Mouse (Mus musculus) liver, embryonic 13.5 days (tissue): ENCODE measurements around the gene Wdr93. TPM values are rescaled to one million over a fixed set of nuclear protein-coding genes. Genes with fewer than 3 reads are reported as not detected.

Source experiments
- ATAC-seq: fragments of 200-750 bp; cut with Nextera tagmentation; 2 replicates; pipeline ENCODE4 v1.8.0; 2017; ENCODE audit warnings: low read depth, mild to moderate bottlenecking, moderate number of reproducible peaks, moderate library complexity
- DNase-seq: peaks from one replicate; pipeline ENCODE4 v3.0.0; 2022
- H3K27ac ChIP-seq: fragments of 300-500 bp; sonication (generic); 2 replicates; pipeline ENCODE4 v1.5.1; 2015; ENCODE audit warnings: moderate library complexity, mild to moderate bottlenecking, inconsistent platforms
- H3K27me3 ChIP-seq: fragments of 300-500 bp; sonication (generic); 2 replicates; pipeline ENCODE4 v1.6.1; 2015; ENCODE audit warnings: mild to moderate bottlenecking, inconsistent platforms
- H3K36me3 ChIP-seq: fragments of 300-500 bp; sonication (generic); 2 replicates; pipeline ENCODE4 v1.6.1; 2015; ENCODE audit warnings: mild to moderate bottlenecking, inconsistent platforms
- H3K4me1 ChIP-seq: fragments of 300-500 bp; sonication (generic); replicated peaks from 2 replicates; pipeline ENCODE4 v1.6.1; 2015; ENCODE audit warnings: inconsistent platforms
- H3K4me2 ChIP-seq: fragments of 300-500 bp; sonication (generic); 2 replicates; pipeline ENCODE4 v1.6.1; 2015; ENCODE audit warnings: inconsistent platforms, mild to moderate bottlenecking, moderate library complexity
- H3K4me3 ChIP-seq: fragments of 300-500 bp; sonication (generic); replicated peaks from 2 replicates; pipeline ENCODE4 v1.5.1; 2015; ENCODE audit warnings: mild to moderate bottlenecking, inconsistent platforms
- H3K9ac ChIP-seq: fragments of 300-500 bp; sonication (generic); 2 replicates; pipeline ENCODE4 v1.6.1; 2015; ENCODE audit warnings: mild to moderate bottlenecking, inconsistent platforms
- H3K9me3 ChIP-seq: fragments of 300-500 bp; sonication (generic); replicated peaks from 2 replicates; pipeline ENCODE4 v1.6.1; 2016; ENCODE audit warnings: inconsistent platforms
- WGBS: fragments of 180-500 bp; shearing (Covaris S2); methylation state at CpG from one replicate; pipeline ENCODE4 v1.1.7; 2015; ENCODE audit not compliant: insufficient replicate concordance; 5-methylcytosine and 5-hydroxymethylcytosine counted together
- polyA plus RNA-seq: library from polyadenylated mRNA; unstranded; fragments of >200 nt; fragmentation: Nextera tagmentation; extraction: Ambion mirVana; gene quantifications from 2 replicates; pipeline ENCODE4 v1.2.1, GENCODE M21; 2015

The Wdr93 gene
- polyA plus RNA-seq, 1 experiment from 2014 or later: 0.08 TPM

GRCm38 (mm10) chr7:79749511-79749910, 6.5 kb downstream of the Wdr93 start:
- Histone ChIP-seq H3K36me3 (no peaks in the 10 kb centered on the region), H3K9me3 (no peaks in the 10 kb centered on the region), H3K27me3 (0 out of 2 replicates have a peak, but pooled peaks cover 3% of the 10 kb centered on the region), H3K9ac (no peak overlapping the region), H3K4me2 (no peak overlapping the region), H3K4me3 (no peak overlapping the region), H3K4me1 (no peaks in the 10 kb centered on the region), H3K27ac (no peak overlapping the region)
- no peak for ATAC-seq
- WGBS: 73% methylated on average over 6 of the region's 6 CpGs
- DNase-seq: no peak

DNA sequence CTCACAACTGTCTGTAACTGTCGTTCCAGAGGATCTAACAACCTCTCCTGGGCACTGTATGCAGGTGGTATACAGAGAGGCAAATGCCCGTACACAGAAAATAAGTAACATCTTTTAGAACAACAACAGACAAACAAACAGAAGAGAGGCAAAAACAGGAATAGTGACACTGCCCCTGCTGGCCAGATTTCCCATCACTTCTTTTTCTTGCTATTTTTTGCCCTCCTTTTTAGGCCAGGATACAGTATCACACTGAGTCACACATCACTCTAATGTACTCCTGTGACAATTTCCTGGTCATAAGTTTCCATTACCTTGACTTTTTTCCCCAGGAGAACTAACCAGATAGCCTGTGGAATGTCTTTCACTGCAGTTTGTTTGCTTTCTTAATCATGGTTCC, 13.4 kb downstream of the Wdr93 start:
- Histone ChIP-seq H3K4me1 (no peaks in the 10 kb centered on the region), H3K4me2 (no peak overlapping the region), H3K27me3 (no peaks in the 10 kb centered on the region), H3K9ac (no peak overlapping the region), H3K27ac (no peak overlapping the region), H3K4me3 (no peak overlapping the region), H3K36me3 (no peaks in the 10 kb centered on the region), H3K9me3 (no peaks in the 10 kb centered on the region)
- WGBS: 28% methylated on average over 2 of the region's 2 CpGs
- no peak for DNase-seq
- ATAC-seq: no peak

- 38% methylated on average over 6 of the region's 6 CpGs for WGBS
- Histone ChIP-seq H3K9ac (no peak overlapping the region), H3K4me1 (no peaks in the 10 kb centered on the region), H3K4me3 (no peak overlapping the region), H3K27ac (no peak overlapping the region), H3K4me2 (no peak overlapping the region), H3K9me3 (no peaks in the 10 kb centered on the region), H3K27me3 (no peaks in the 10 kb centered on the region), H3K36me3 (no peaks in the 10 kb centered on the region)
- DNase-seq (no peak), ATAC-seq (no peak)
These were observed 15.2 kb downstream of the Wdr93 start for GRCm38 (mm10) chr7:79758176-79758575.

DNA sequence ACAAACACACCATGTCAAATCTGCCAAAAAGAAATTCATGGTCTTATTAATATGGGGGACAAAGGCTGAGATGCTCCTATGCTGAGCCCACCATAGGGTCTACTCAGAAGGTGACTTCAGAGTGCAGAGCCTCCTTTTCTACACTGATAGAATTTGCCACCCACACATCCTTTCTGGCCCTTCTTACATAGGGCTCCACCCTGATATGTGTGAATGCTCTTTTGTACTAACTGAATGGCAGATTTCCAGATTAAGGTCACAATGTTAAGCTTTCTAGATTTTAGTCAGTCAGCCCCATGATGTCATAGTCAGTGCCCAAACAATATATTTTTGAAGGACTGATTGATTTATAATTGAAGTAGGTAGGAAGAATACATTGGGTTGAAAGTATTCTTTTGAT, 16.8 kb downstream of the Wdr93 start:
- Histone ChIP-seq H3K4me2 (no peak overlapping the region), H3K4me3 (no peak overlapping the region), H3K27me3 (no peaks in the 10 kb centered on the region), H3K36me3 (no peaks in the 10 kb centered on the region), H3K9ac (no peak overlapping the region), H3K4me1 (no peaks in the 10 kb centered on the region), H3K27ac (no peak overlapping the region), H3K9me3 (no peaks in the 10 kb centered on the region)
- DNase-seq (no peak), ATAC-seq (no peak)

DNA sequence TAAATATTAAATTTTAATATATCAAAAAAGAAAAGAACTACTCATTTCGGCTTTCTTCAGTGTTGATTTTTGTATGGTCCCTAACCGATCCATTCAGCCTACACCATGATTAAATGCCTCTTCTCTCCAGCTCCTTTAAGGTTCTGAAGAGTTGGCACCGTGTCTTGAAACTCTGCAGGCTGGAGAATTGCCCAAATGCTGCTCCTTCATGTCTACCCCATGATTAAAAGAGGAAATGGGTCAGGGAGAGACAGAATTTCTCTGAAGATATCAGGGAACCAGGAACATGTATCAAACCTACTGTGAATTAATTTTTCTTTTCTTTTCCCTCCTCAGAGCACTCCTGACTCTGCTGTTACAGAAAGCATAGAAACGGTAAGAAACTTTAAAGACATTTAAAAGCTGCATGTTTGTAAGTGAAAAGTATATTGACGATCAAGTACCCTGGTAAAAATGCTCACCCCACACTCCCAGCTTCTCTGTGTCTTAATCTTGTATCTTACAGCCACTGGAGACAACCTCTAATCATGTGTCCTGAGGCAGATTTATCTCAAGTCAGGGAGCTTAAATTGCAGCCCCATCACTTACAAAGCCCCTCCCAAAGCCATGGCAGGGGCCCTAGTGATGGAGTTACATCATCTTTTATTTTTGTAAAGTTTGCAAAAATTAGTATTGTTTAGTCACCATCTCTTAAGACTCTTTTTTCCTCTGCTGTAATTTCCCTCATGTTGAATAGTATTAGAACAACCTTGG, 18.3 kb downstream of the Wdr93 start:
- Histone ChIP-seq H3K36me3 (no peaks in the 10 kb centered on the region), H3K4me3 (no peak overlapping the region), H3K27ac (no peak overlapping the region), H3K4me1 (no peaks in the 10 kb centered on the region), H3K4me2 (no peak overlapping the region), H3K9ac (no peak overlapping the region), H3K27me3 (no peaks in the 10 kb centered on the region), H3K9me3 (no peaks in the 10 kb centered on the region)
- WGBS: 53% methylated on average over 5 of the region's 5 CpGs
- ATAC-seq: no peak
- no peak for DNase-seq

- WGBS: 50% methylated on average over 8 of the region's 8 CpGs
- ATAC-seq (no peak), DNase-seq (no peak)
- Histone ChIP-seq H3K27me3 (no peaks in the 10 kb centered on the region), H3K4me1 (no peaks in the 10 kb centered on the region), H3K4me2 (no peak overlapping the region), H3K9ac (no peak overlapping the region), H3K36me3 (no peaks in the 10 kb centered on the region), H3K9me3 (no peaks in the 10 kb centered on the region), H3K4me3 (no peak overlapping the region), H3K27ac (no peak overlapping the region)
These were observed 19.1 kb downstream of the Wdr93 start for GRCm38 (mm10) chr7:79762106-79762505.

GRCm38 (mm10) chr7:79765991-79766390, 23.0 kb downstream of the Wdr93 start:
- no peak for ATAC-seq
- H3K27ac ChIP-seq: no peak overlapping the region
- no peak for DNase-seq
- WGBS: 25% methylated on average over 1 of the region's 1 CpGs
- H3K27me3 ChIP-seq: no peaks in the 10 kb centered on the region
- no peak overlapping the region for H3K9ac ChIP-seq
- H3K4me2 ChIP-seq: no peak overlapping the region
- no peaks in the 10 kb centered on the region for H3K4me1 ChIP-seq
- H3K4me3 ChIP-seq: no peak overlapping the region
- no peaks in the 10 kb centered on the region for H3K36me3 ChIP-seq
- H3K9me3 ChIP-seq: no peaks in the 10 kb centered on the region

DNA sequence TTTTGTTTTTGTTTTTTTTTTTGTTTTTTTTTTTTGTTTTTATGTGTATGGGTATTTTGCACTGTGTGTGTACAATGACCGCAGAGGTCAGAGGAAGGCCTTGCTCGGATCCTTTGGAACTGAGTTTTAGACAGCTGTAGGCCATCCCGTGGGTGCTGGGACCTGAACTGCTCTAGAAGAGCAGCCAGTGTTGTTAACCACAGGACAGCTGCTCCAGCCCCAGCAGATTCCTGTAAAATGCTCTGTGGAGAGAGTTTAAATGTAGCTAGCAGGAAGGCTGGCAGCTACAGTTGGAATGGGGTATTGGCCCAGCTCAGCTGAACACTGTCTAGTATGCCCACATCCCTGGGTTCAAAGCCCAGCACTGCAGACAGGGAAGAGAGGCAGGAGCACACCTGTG, 26.7 kb downstream of the Wdr93 start:
- H3K9ac ChIP-seq: no peak overlapping the region
- H3K4me3 ChIP-seq: no peak overlapping the region
- 59% methylated on average over 3 of the region's 3 CpGs for WGBS
- ATAC-seq (no peak), DNase-seq (no peak)
- H3K27me3 ChIP-seq: no peaks in the 10 kb centered on the region
- no peak overlapping the region for H3K27ac ChIP-seq
- no peaks in the 10 kb centered on the region for H3K4me1 ChIP-seq
- H3K4me2 ChIP-seq: no peak overlapping the region
- H3K36me3 ChIP-seq: no peaks in the 10 kb centered on the region
- no peaks in the 10 kb centered on the region for H3K9me3 ChIP-seq

DNA sequence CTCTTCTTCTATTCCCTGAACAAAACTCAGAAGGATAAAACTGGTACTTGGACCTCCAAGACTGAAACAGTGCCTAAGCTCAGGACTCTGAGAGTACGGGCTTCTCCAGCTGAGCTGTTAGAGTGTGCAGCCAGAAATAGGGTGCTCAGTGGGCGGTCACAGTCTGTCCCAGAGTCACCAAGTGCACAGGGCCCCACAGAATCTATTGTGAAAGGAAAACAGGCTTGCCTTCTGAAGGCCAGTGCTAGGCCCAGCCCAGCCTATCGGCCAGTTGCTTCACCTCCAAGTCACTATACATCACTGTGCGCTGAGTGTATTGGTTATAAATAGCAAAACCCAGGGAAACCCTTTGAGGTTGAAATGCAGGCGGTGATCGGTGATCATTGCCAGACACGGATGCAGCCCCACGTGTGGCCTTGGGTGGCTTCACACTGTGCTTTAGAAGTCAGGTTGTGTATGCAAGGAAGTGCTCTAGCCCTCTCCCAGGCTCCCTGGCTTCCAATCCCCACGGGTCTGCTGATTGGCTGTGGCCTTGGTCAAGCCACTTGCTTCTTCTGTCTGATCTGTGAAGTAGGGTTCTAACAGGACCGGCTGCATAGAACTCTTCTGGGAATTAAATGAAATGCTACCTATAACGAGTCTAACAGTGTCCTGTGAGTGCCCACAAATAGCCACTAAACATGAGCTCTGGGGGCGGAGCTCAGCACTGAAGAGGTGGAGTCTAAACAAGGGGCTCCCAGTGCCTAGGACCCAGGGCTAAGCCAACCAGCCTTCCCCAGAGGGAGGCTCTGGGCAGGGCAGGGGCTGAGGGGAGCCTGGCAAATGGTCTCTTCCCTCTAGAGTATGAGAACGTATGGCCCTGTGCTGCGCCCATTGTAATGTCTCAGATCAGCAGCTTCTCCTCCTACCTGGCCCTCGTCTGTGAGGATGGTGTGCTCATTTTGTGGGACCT, 28.9 kb downstream of the Wdr93 start:
- H3K9me3 ChIP-seq: no peaks in the 10 kb centered on the region
- H3K27ac ChIP-seq: no peak overlapping the region
- ATAC-seq (no peak), DNase-seq (no peak)
- 51% methylated on average over 15 of the region's 15 CpGs for WGBS
- no peaks in the 10 kb centered on the region for H3K4me1 ChIP-seq
- no peak overlapping the region for H3K4me2 ChIP-seq
- H3K4me3 ChIP-seq: no peak overlapping the region
- H3K27me3 ChIP-seq: no peaks in the 10 kb centered on the region
- H3K9ac ChIP-seq: no peak overlapping the region
- H3K36me3 ChIP-seq: no peaks in the 10 kb centered on the region

GRCm38 (mm10) chr7:79780647-79781626, 38.0 kb downstream of the Wdr93 start:
- Histone ChIP-seq H3K9me3 (no peaks in the 10 kb centered on the region), H3K9ac (no peak overlapping the region), H3K36me3 (no peaks in the 10 kb centered on the region), H3K27ac (peak overlapping the region; percentile 69), H3K27me3 (no peaks in the 10 kb centered on the region), H3K4me2 (peak overlapping the region; percentile 57), H3K4me3 (peak overlapping the region; percentile 36), H3K4me1 (0 out of 2 replicates have a peak, but pooled peaks cover 13% of the 10 kb centered on the region)
- WGBS: 20% methylated on average over 16 of the region's 16 CpGs
- DNase-seq (peak; percentile 44), ATAC-seq (peak; percentile 70)
